Mouse (Mus musculus) thymus, adult 2 months (tissue): Measurements from ENCODE around the gene Madcam1. TPM values are rescaled to one million over a fixed set of nuclear protein-coding genes. Genes with fewer than 3 reads are reported as not detected.
A peak's percentile ranks its signal among the peaks of the same experiment; 100 is the strongest.

Source experiments
- DNase-seq: peaks from one replicate; pipeline ENCODE4 v3.0.0; 2021
- H3K27ac ChIP-seq: fragments of 200-500 bp; 2 replicates; pipeline ENCODE4 v1.5.1; 2012; ENCODE audit warnings: low read length, control low read depth; ENCODE audit not compliant: control insufficient read depth, insufficient read depth
- H3K27me3 ChIP-seq: fragments of 200-500 bp; 2 replicates; pipeline ENCODE4 v1.6.1; 2012; ENCODE audit warnings: mild to moderate bottlenecking, low read length, moderate library complexity, mixed read lengths; ENCODE audit not compliant: control insufficient read depth, insufficient read depth
- H3K36me3 ChIP-seq: fragments of 200-500 bp; 2 replicates; pipeline ENCODE4 v1.6.1; 2012; ENCODE audit warnings: mild to moderate bottlenecking, low read length, moderate library complexity; ENCODE audit not compliant: control insufficient read depth, insufficient read depth
- H3K4me1 ChIP-seq: fragments of 200-500 bp; replicated peaks from 2 replicates; pipeline ENCODE4 v1.6.1; 2012; ENCODE audit warnings: low read length; ENCODE audit not compliant: control insufficient read depth, insufficient read depth
- H3K4me3 ChIP-seq: fragments of 200-500 bp; 2 replicates; pipeline ENCODE4 v1.5.1; 2012; ENCODE audit warnings: mild to moderate bottlenecking, low read length, control low read depth, moderate library complexity; ENCODE audit not compliant: control insufficient read depth, insufficient read depth
- CTCF ChIP-seq: fragments of 200-500 bp; IDR thresholded peaks from 2 replicates; pipeline ENCODE4 v1.5.1; 2012; ENCODE audit warnings: mild to moderate bottlenecking, control low read depth, low read length, moderate library complexity, borderline replicate concordance; ENCODE audit not compliant: control insufficient read depth, poor library complexity, insufficient read depth; ENCODE audit errors: extremely low read depth
- POLR2A ChIP-seq: fragments of 200-500 bp; IDR thresholded peaks from 2 replicates; pipeline ENCODE4 v1.6.1; 2012; ENCODE audit warnings: mild to moderate bottlenecking, low read length, control low read depth, moderate library complexity; ENCODE audit not compliant: control insufficient read depth, poor library complexity, insufficient read depth; ENCODE audit errors: extremely low read depth
- WGBS: fragments of 180-500 bp; shearing (Covaris S2); methylation state at CpG from one replicate; pipeline ENCODE4 v1.1.7; 2018; 5-methylcytosine and 5-hydroxymethylcytosine counted together
- polyA plus RNA-seq: library from polyadenylated mRNA; depleted of rRNA; stranded (reverse); fragments of >200 nt; gene quantifications from 2 replicates; pipeline ENCODE4 v1.2.3, GENCODE M21; 2012

Madcam1 gene
- polyA plus RNA-seq, 1 experiment = 4.0 TPM

GRCm38 (mm10) chr10:79649070-79649751 lies 15.1 kb upstream of the Madcam1 start:
- peak; percentile 67 for DNase-seq
- 27% methylated on average over 7 of the region's 7 CpGs for WGBS
- Histone ChIP-seq H3K36me3 (no peaks in the 10 kb centered on the region), H3K27ac (no peak overlapping the region), H3K4me1 (no peaks in the 10 kb centered on the region), H3K27me3 (no peaks in the 10 kb centered on the region), H3K4me3 (no peak overlapping the region)
- TF ChIP-seq CTCF (peak; percentile 84), POLR2A (no peak)

- Histone ChIP-seq H3K36me3 (no peaks in the 10 kb centered on the region), H3K4me3 (no peak overlapping the region), H3K4me1 (no peaks in the 10 kb centered on the region), H3K27me3 (no peaks in the 10 kb centered on the region), H3K27ac (no peak overlapping the region)
- DNase-seq = no peak
- WGBS = 79% methylated on average over 7 of the region's 7 CpGs
- TF ChIP-seq CTCF = no peak
- no peak for TF ChIP-seq POLR2A
Measured at GRCm38 (mm10) chr10:79652789-79653188, 11.6 kb upstream of the Madcam1 start.

- no peaks in the 10 kb centered on the region for H3K36me3 ChIP-seq
- no peaks in the 10 kb centered on the region for H3K4me1 ChIP-seq
- TF ChIP-seq CTCF = no peak
- no peak for DNase-seq
- H3K4me3 ChIP-seq = no peak overlapping the region
- H3K27me3 ChIP-seq = no peaks in the 10 kb centered on the region
- WGBS = 80% methylated on average over 1 of the region's 1 CpGs
- H3K27ac ChIP-seq = no peak overlapping the region
Measured at GRCm38 (mm10) chr10:79654946-79655395, 9.4 kb upstream of the Madcam1 start.

- WGBS = 44% methylated on average over 4 of the region's 4 CpGs
- Histone ChIP-seq H3K27me3 (no peaks in the 10 kb centered on the region), H3K36me3 (no peaks in the 10 kb centered on the region), H3K27ac (no peak overlapping the region), H3K4me1 (no peaks in the 10 kb centered on the region), H3K4me3 (no peak overlapping the region)
- peak; percentile 46 for DNase-seq
- TF ChIP-seq POLR2A = no peak
- 0 out of 2 replicates have a peak, but pooled peaks have one; percentile 13 for TF ChIP-seq CTCF
Measured at GRCm38 (mm10) chr10:79658829-79659228, 5.5 kb upstream of the Madcam1 start.

DNA sequence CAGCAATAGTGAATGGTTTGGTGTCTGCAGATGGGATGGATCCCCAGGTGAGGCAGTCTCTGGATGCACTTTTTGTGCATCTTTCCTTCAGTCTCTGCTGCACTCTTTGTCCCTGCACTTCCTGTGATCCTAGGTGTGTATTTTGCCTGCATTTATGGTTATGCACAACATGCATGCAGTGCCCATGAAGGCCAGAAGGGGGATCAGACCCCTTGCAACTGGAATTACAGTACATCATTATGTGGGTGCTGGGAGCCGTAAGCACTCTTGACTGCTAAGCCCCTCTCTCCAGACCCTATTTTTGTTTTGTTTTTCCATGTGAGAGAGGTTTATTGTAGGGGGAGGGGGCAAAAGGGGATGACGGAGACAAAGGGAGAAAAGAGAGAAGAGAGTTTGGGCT lies 4.1 kb upstream of the Madcam1 start:
- WGBS = 86% methylated on average over 2 of the region's 2 CpGs
- Histone ChIP-seq H3K27me3 (no peaks in the 10 kb centered on the region), H3K4me1 (no peaks in the 10 kb centered on the region), H3K4me3 (no peak overlapping the region), H3K36me3 (no peaks in the 10 kb centered on the region), H3K27ac (no peak overlapping the region)
- DNase-seq = no peak
- TF ChIP-seq CTCF = no peak
- no peak for TF ChIP-seq POLR2A

DNA sequence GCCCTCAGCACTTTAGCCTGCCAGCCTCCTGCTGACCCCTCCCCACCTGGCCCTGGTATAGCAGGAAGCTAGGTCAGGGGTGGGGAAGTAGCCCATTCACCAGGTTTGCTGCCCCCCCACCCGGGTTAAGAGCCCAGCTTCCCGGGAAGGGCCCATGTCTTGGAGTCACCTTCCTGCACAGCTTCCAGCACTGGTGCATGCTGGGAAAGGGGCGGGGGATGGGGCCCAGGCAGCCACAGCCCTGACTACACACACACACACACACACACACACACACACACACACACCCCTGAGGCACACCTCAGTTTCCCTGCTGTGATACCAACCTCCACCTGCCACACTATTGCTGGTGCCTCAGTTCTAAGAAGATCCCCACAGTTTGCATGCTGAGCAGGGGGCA lies 2.5 kb upstream of the Madcam1 start:
- no peak for TF ChIP-seq POLR2A
- TF ChIP-seq CTCF = no peak

GRCm38 (mm10) chr10:79665051-79665450 lies 692 bp downstream of the Madcam1 start:
- no peak for DNase-seq
- no peaks in the 10 kb centered on the region for H3K36me3 ChIP-seq
- no peak for TF ChIP-seq CTCF
- TF ChIP-seq POLR2A = no peak
- no peaks in the 10 kb centered on the region for H3K27me3 ChIP-seq
- no peak overlapping the region for H3K27ac ChIP-seq
- peaks cover 3% of the 10 kb centered on the region for H3K4me1 ChIP-seq
- no peak overlapping the region for H3K4me3 ChIP-seq
- 90% methylated on average over 8 of the region's 8 CpGs for WGBS

More for the DNA sequence above, 2.5 kb upstream of the Madcam1 start:
- 62% methylated on average over 3 of the region's 3 CpGs for WGBS
- Histone ChIP-seq H3K4me1 (no peaks in the 10 kb centered on the region), H3K27me3 (no peaks in the 10 kb centered on the region), H3K4me3 (no peak overlapping the region), H3K27ac (no peak overlapping the region), H3K36me3 (no peaks in the 10 kb centered on the region)
- DNase-seq = no peak
